Mouse (Mus musculus) midbrain, embryonic 11.5 days (tissue): ENCODE results near the gene Eml4. TPM values are rescaled to one million over a fixed set of nuclear protein-coding genes. Genes with fewer than 3 reads are reported as not detected.

Source experiments
- ATAC-seq: fragments of 200-750 bp; cut with Nextera tagmentation; 2 replicates; pipeline ENCODE4 v1.8.0; 2017; ENCODE audit warnings: moderate TSS enrichment, moderate library complexity; ENCODE audit not compliant: low FRiP score
- DNase-seq: peaks from one replicate; pipeline ENCODE4 v3.0.0; 2015; ENCODE audit warnings: low spot score; ENCODE audit errors: missing footprints
- H3K27ac ChIP-seq: fragments of 300-500 bp; sonication (generic); 2 replicates; pipeline ENCODE4 v1.5.1; 2014; ENCODE audit warnings: low read depth, low read length
- H3K27me3 ChIP-seq: fragments of 300-500 bp; sonication (generic); 2 replicates; pipeline ENCODE4 v1.6.1; 2014; ENCODE audit warnings: mild to moderate bottlenecking, low read length, moderate library complexity, mixed read lengths; ENCODE audit not compliant: control insufficient read depth, insufficient read depth
- H3K36me3 ChIP-seq: fragments of 300-500 bp; sonication (generic); 2 replicates; pipeline ENCODE4 v1.6.1; 2014; ENCODE audit warnings: mild to moderate bottlenecking, low read length, moderate library complexity, mixed read lengths; ENCODE audit not compliant: control insufficient read depth, insufficient read depth
- H3K4me1 ChIP-seq: fragments of 300-500 bp; sonication (generic); 2 replicates; pipeline ENCODE4 v1.6.1; 2014; ENCODE audit warnings: low read length; ENCODE audit not compliant: control insufficient read depth, insufficient read depth
- H3K4me2 ChIP-seq: fragments of 300-500 bp; sonication (generic); 2 replicates; pipeline ENCODE4 v1.6.1; 2014; ENCODE audit warnings: mild to moderate bottlenecking, moderate library complexity
- H3K4me3 ChIP-seq: fragments of 300-500 bp; sonication (generic); 2 replicates; pipeline ENCODE4 v1.5.1; 2014; ENCODE audit warnings: low read depth, low read length
- H3K9ac ChIP-seq: fragments of 300-500 bp; sonication (generic); 2 replicates; pipeline ENCODE4 v1.6.1; 2014; ENCODE audit warnings: low read length
- H3K9me3 ChIP-seq: fragments of 300-500 bp; sonication (generic); 2 replicates; pipeline ENCODE4 v1.6.1; 2016; ENCODE audit warnings: low read length; ENCODE audit not compliant: control insufficient read depth
- WGBS: fragments of 180-500 bp; shearing (Covaris S2); extraction: QIAGEN DNeasy Blood & Tissue Kit; methylation state at CpG from one replicate; pipeline ENCODE4 v1.1.7; 2014; 5-methylcytosine and 5-hydroxymethylcytosine counted together
- polyA plus RNA-seq: library from polyadenylated mRNA; unstranded; fragments of >200 nt; fragmentation: Nextera tagmentation; extraction: Ambion mirVana; gene quantifications from 2 replicates; pipeline ENCODE4 v1.2.1, GENCODE M21; 2014

Eml4 gene
- polyA plus RNA-seq, 1 experiment from 2014 or later: 40.5 TPM

GRCm38 (mm10) chr17:83312244-83312918 is 38.4 kb upstream of the Eml4 start:
- 4% methylated on average over 15 of the region's 15 CpGs for WGBS

GRCm38 (mm10) chr17:83313046-83313689 is 37.6 kb upstream of the Eml4 start:
- H3K9me3 ChIP-seq: no peaks in the 10 kb centered on the region
- DNase-seq (no peak), ATAC-seq (no peak)
- H3K27ac ChIP-seq: no peak overlapping the region
- no peaks in the 10 kb centered on the region for H3K27me3 ChIP-seq
- 48% methylated on average over 8 of the region's 8 CpGs for WGBS
- H3K9ac ChIP-seq: no peak overlapping the region
- H3K4me2 ChIP-seq: no peak overlapping the region
- peaks cover 8% of the 10 kb centered on the region; the same call in 1 of the 2 replicates for H3K4me1 ChIP-seq
- no peaks in the 10 kb centered on the region for H3K36me3 ChIP-seq
- no peak overlapping the region for H3K4me3 ChIP-seq

More at GRCm38 (mm10) chr17:83312244-83312918, 38.4 kb upstream of the Eml4 start:
- peaks cover 8% of the 10 kb centered on the region; the same call in 1 of the 2 replicates for H3K4me1 ChIP-seq
- peak overlapping the region; percentile 32 for H3K4me2 ChIP-seq
- no peaks in the 10 kb centered on the region for H3K27me3 ChIP-seq
- no peak overlapping the region for H3K4me3 ChIP-seq
- ATAC-seq: 0 out of 2 replicates have a peak, but pooled peaks have one; percentile 35
- peak overlapping the region; percentile 18; the same call in 1 of the 2 replicates for H3K9ac ChIP-seq
- no peaks in the 10 kb centered on the region for H3K9me3 ChIP-seq
- no peaks in the 10 kb centered on the region for H3K36me3 ChIP-seq
- no peak overlapping the region for H3K27ac ChIP-seq
- peak; percentile 92 for DNase-seq

GRCm38 (mm10) chr17:83315476-83315875 is 35.3 kb upstream of the Eml4 start:
- no peak overlapping the region for H3K9ac ChIP-seq
- DNase-seq (no peak), ATAC-seq (no peak)
- H3K36me3 ChIP-seq: no peaks in the 10 kb centered on the region
- H3K9me3 ChIP-seq: no peaks in the 10 kb centered on the region
- H3K4me1 ChIP-seq: peaks cover 4% of the 10 kb centered on the region; the same call in 1 of the 2 replicates
- no peak overlapping the region for H3K4me2 ChIP-seq
- no peak overlapping the region for H3K27ac ChIP-seq
- H3K4me3 ChIP-seq: no peak overlapping the region
- H3K27me3 ChIP-seq: no peaks in the 10 kb centered on the region
- WGBS: 65% methylated on average over 4 of the region's 4 CpGs

- Histone ChIP-seq H3K27me3 (no peaks in the 10 kb centered on the region), H3K36me3 (no peaks in the 10 kb centered on the region), H3K4me2 (peak overlapping the region; percentile 35), H3K9me3 (no peaks in the 10 kb centered on the region), H3K4me3 (no peak overlapping the region; the same call in 1 of the 2 replicates), H3K4me1 (peaks cover 7% of the 10 kb centered on the region), H3K9ac (peak overlapping the region; percentile 2; the same call in 1 of the 2 replicates), H3K27ac (no peak overlapping the region)
- WGBS: 16% methylated on average over 25 of the region's 25 CpGs
- ATAC-seq (0 out of 2 replicates have a peak, but pooled peaks have one; percentile 38), DNase-seq (peak; percentile 91)
These were observed 28.0 kb upstream of the Eml4 start for GRCm38 (mm10) chr17:83322621-83323335.

- Histone ChIP-seq H3K4me3 (no peak overlapping the region), H3K9me3 (no peaks in the 10 kb centered on the region), H3K36me3 (no peaks in the 10 kb centered on the region), H3K27me3 (no peaks in the 10 kb centered on the region), H3K4me1 (peaks cover 7% of the 10 kb centered on the region), H3K9ac (no peak overlapping the region), H3K4me2 (no peak overlapping the region), H3K27ac (no peak overlapping the region)
- DNase-seq (peak; percentile 88), ATAC-seq (no peak)
- WGBS: 60% methylated on average over 19 of the region's 19 CpGs
These were observed 27.1 kb upstream of the Eml4 start for GRCm38 (mm10) chr17:83323410-83324268.

GRCm38 (mm10) chr17:83324269-83324616 is 26.5 kb upstream of the Eml4 start:
- no peak for ATAC-seq
- H3K27ac ChIP-seq: no peak overlapping the region
- WGBS: 88% methylated on average over 11 of the region's 11 CpGs
- no peak for DNase-seq
- no peaks in the 10 kb centered on the region for H3K27me3 ChIP-seq
- H3K4me3 ChIP-seq: no peak overlapping the region
- H3K4me1 ChIP-seq: peaks cover 7% of the 10 kb centered on the region
- no peak overlapping the region for H3K9ac ChIP-seq
- no peak overlapping the region for H3K4me2 ChIP-seq
- no peaks in the 10 kb centered on the region for H3K9me3 ChIP-seq
- no peaks in the 10 kb centered on the region for H3K36me3 ChIP-seq

GRCm38 (mm10) chr17:83335183-83335584 is 15.5 kb upstream of the Eml4 start:
- no peak for DNase-seq
- WGBS: 54% methylated on average over 13 of the region's 13 CpGs
- Histone ChIP-seq H3K27me3 (no peaks in the 10 kb centered on the region), H3K4me1 (no peaks in the 10 kb centered on the region), H3K4me2 (peak overlapping the region; percentile 28), H3K27ac (no peak overlapping the region), H3K36me3 (no peaks in the 10 kb centered on the region), H3K4me3 (no peak overlapping the region), H3K9ac (no peak overlapping the region), H3K9me3 (no peaks in the 10 kb centered on the region)
- no peak for ATAC-seq

- DNase-seq (no peak), ATAC-seq (no peak)
- no peak overlapping the region for H3K4me2 ChIP-seq
- no peak overlapping the region for H3K4me3 ChIP-seq
- H3K4me1 ChIP-seq: no peaks in the 10 kb centered on the region
- no peak overlapping the region for H3K9ac ChIP-seq
- no peaks in the 10 kb centered on the region for H3K27me3 ChIP-seq
- no peaks in the 10 kb centered on the region for H3K9me3 ChIP-seq
- H3K36me3 ChIP-seq: no peaks in the 10 kb centered on the region
- WGBS: 81% methylated on average over 13 of the region's 13 CpGs
- no peak overlapping the region for H3K27ac ChIP-seq
These were observed 13.5 kb upstream of the Eml4 start for GRCm38 (mm10) chr17:83337051-83337898.
